Mouse (Mus musculus) testis, adult 2 months (tissue): ENCODE results near the gene Sag. TPM values are rescaled to one million over a fixed set of nuclear protein-coding genes. Genes with fewer than 3 reads are reported as not detected.

ENCODE experiments used
- H3K27ac ChIP-seq: fragments of 200-500 bp; 2 replicates; pipeline ENCODE4 v1.5.1; 2012; ENCODE audit warnings: low read depth, low read length; ENCODE audit not compliant: control insufficient read depth, insufficient read depth
- H3K27me3 ChIP-seq: fragments of 200-500 bp; 2 replicates; pipeline ENCODE4 v1.6.1; 2012; ENCODE audit warnings: mild to moderate bottlenecking, low read length, moderate library complexity; ENCODE audit not compliant: control insufficient read depth, insufficient read depth
- H3K36me3 ChIP-seq: fragments of 200-500 bp; 2 replicates; pipeline ENCODE4 v1.6.1; 2012; ENCODE audit warnings: mild to moderate bottlenecking, low read length; ENCODE audit not compliant: control insufficient read depth, insufficient read depth
- H3K4me1 ChIP-seq: fragments of 200-500 bp; 2 replicates; pipeline ENCODE4 v1.6.1; 2012; ENCODE audit warnings: low read length; ENCODE audit not compliant: control insufficient read depth, insufficient read depth
- H3K4me3 ChIP-seq: fragments of 200-500 bp; 2 replicates; pipeline ENCODE4 v1.5.1; 2012; ENCODE audit warnings: low read depth, mild to moderate bottlenecking, low read length, moderate library complexity, mixed read lengths; ENCODE audit not compliant: control insufficient read depth
- CTCF ChIP-seq: fragments of 200-500 bp; IDR thresholded peaks from 2 replicates; pipeline ENCODE4 v1.5.1; 2012; ENCODE audit warnings: low read depth, mild to moderate bottlenecking, inconsistent platforms, low read length, moderate library complexity; ENCODE audit not compliant: control insufficient read depth, insufficient read depth, insufficient replicate concordance
- POLR2A ChIP-seq: fragments of 200-500 bp; IDR thresholded peaks from 2 replicates; pipeline ENCODE4 v1.6.1; 2012; ENCODE audit warnings: low read depth, mild to moderate bottlenecking, inconsistent platforms, low read length, moderate library complexity; ENCODE audit not compliant: control insufficient read depth
- polyA plus RNA-seq: library from polyadenylated mRNA; depleted of rRNA; stranded (reverse); fragments of >200 nt; gene quantifications from 2 replicates; pipeline ENCODE4 v1.2.3, GENCODE M21; 2012

Sag gene
- polyA plus RNA-seq, 1 experiment = 11.1 TPM

- Histone ChIP-seq H3K27ac (no peak overlapping the region), H3K4me1 (no peaks in the 10 kb centered on the region), H3K27me3 (no peaks in the 10 kb centered on the region), H3K36me3 (no peaks in the 10 kb centered on the region), H3K4me3 (no peak overlapping the region)
- no peak for TF ChIP-seq POLR2A
- no peak for TF ChIP-seq CTCF
Observed at GRCm38 (mm10) chr1:87773336-87773735, 30.1 kb upstream of the Sag start.

DNA sequence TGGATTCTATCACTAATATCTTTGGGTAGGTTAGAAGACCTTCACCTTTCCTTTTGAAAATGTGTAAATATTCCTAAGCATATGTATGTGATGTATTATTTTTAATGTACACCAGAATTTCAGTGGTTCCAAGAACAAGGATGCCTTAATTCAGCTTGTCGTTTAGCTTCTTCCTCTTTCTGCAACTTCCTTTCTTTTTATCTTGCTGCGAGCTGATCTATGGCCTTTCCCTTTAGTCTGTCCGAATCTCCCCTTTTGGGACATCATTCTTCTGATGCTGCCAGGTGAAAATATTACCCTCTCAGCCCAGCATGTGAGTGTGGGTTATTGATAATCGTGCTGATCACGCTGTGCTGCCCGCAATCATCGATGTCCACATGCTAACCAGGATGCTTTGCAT lies 28.6 kb upstream of the Sag start:
- TF ChIP-seq CTCF = no peak
- no peak for TF ChIP-seq POLR2A
- no peaks in the 10 kb centered on the region for H3K27me3 ChIP-seq

DNA sequence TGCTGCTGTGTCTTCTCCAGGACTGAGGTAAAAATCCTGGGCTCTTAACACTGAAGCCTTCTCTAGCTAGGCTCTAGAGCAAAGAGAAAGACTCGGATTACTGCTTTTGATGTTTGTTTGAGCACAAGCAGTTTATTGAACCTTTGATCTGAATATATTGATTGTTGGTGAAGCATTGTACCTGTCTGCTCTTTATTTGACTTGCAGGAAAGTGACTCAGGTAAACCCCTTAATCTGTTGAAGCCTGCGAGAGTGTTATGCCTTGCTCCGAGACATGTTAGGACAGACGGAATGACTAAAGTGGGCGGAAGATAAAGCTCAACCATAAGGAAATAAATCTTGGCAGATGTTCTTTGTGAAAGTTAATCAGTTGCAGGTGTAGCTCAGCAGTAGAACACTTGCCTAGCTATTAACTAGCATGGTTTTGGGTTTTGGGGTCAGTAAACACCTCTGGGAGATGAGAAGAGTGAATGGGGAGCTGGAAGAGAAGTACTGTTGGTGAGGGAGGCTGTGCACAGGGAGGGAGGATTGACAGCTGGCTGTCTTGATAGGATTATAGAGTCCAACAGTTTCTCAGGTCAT lies 24.2 kb upstream of the Sag start:
- H3K36me3 ChIP-seq = no peaks in the 10 kb centered on the region; the same call in 1 of the 2 replicates
- no peaks in the 10 kb centered on the region for H3K4me1 ChIP-seq
- no peaks in the 10 kb centered on the region for H3K27me3 ChIP-seq
- no peak for TF ChIP-seq CTCF
- TF ChIP-seq POLR2A = no peak
- H3K4me3 ChIP-seq = no peak overlapping the region
- no peak overlapping the region for H3K27ac ChIP-seq

More for the DNA sequence above, 28.6 kb upstream of the Sag start:
- Histone ChIP-seq H3K27ac (no peak overlapping the region), H3K4me3 (no peak overlapping the region), H3K36me3 (no peaks in the 10 kb centered on the region), H3K4me1 (no peaks in the 10 kb centered on the region)

DNA sequence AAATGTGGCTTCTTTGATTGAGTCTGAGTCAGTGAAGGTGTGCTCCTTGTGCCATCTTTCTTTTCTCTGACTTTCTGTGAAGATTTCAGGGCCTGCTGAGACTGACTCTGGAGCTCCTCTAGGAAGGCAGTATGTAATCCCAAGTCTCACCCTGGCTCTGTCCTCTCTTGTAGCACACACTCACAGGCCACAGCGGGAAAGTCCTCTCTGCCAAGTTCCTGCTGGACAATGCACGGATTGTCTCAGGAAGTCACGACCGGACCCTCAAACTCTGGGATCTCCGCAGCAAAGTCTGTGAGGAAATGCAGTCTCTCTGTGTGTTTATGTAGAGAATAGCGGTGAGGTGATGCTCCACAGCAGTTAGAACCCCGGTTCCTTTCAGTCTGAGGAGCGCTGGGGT lies 17.8 kb upstream of the Sag start:
- no peaks in the 10 kb centered on the region; the same call in 1 of the 2 replicates for H3K36me3 ChIP-seq

GRCm38 (mm10) chr1:87786251-87786650 lies 17.2 kb upstream of the Sag start:
- Histone ChIP-seq H3K4me3 (no peak overlapping the region), H3K27me3 (no peaks in the 10 kb centered on the region), H3K4me1 (no peaks in the 10 kb centered on the region), H3K27ac (no peak overlapping the region), H3K36me3 (no peaks in the 10 kb centered on the region; the same call in 1 of the 2 replicates)
- no peak for TF ChIP-seq POLR2A
- TF ChIP-seq CTCF = no peak

More for the DNA sequence above, 17.8 kb upstream of the Sag start:
- H3K4me1 ChIP-seq = no peaks in the 10 kb centered on the region
- no peak overlapping the region for H3K27ac ChIP-seq
- H3K27me3 ChIP-seq = no peaks in the 10 kb centered on the region
- no peak overlapping the region for H3K4me3 ChIP-seq
- TF ChIP-seq POLR2A (no peak), CTCF (no peak)

- TF ChIP-seq CTCF (no peak), POLR2A (no peak)
- Histone ChIP-seq H3K27me3 (no peaks in the 10 kb centered on the region), H3K4me1 (no peaks in the 10 kb centered on the region), H3K36me3 (no peaks in the 10 kb centered on the region), H3K27ac (no peak overlapping the region), H3K4me3 (no peak overlapping the region)
Observed at GRCm38 (mm10) chr1:87789665-87790064, 13.8 kb upstream of the Sag start.

DNA sequence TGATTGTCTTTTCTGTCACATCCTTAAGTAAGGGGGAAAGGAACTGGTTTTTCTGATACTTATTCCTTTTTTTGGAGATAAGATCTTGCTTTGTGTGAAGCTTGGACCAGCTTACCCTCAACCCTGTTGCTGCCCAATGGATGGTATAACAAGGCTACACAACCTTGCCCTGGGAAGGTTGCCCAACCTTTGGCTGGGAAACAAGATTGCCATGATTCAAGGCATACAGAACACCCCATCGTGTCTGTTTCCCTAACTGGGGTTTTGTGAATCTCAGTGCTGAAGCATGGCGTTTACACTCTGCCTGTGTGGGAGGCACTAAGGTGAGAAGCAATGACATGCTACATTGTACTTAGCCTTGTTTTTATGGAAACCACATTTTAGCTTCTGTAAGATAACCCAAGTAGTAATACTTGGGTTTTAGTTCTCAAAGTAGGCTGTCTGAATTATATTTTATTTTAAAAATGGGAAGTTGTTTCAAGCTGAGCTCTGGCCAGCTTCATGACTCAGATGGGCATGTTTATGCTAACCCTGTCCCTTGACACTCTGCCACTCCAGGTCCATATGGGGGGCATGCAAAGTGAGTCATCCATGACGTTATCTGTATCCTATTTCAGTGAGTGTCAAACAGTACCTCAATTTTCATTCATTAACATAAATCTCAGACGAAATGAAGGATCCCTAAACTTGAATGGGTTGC lies 10.9 kb upstream of the Sag start:
- TF ChIP-seq CTCF = no peak
- no peak for TF ChIP-seq POLR2A
- no peak overlapping the region for H3K4me3 ChIP-seq
- no peak overlapping the region for H3K27ac ChIP-seq
- no peaks in the 10 kb centered on the region for H3K27me3 ChIP-seq
- no peaks in the 10 kb centered on the region for H3K4me1 ChIP-seq
- H3K36me3 ChIP-seq = no peaks in the 10 kb centered on the region
